Mouse (Mus musculus): Measurements from ENCODE around the gene Lcorl. TPM values are rescaled to one million over a fixed set of nuclear protein-coding genes. Genes with fewer than 3 reads are reported as not detected.

The Lcorl gene
- total RNA-seq (2015) (38.7 and 39.0 TPM in 2 replicates), total RNA-seq (2017) (33.4 and 34.2 TPM in 2 replicates)

DNA sequence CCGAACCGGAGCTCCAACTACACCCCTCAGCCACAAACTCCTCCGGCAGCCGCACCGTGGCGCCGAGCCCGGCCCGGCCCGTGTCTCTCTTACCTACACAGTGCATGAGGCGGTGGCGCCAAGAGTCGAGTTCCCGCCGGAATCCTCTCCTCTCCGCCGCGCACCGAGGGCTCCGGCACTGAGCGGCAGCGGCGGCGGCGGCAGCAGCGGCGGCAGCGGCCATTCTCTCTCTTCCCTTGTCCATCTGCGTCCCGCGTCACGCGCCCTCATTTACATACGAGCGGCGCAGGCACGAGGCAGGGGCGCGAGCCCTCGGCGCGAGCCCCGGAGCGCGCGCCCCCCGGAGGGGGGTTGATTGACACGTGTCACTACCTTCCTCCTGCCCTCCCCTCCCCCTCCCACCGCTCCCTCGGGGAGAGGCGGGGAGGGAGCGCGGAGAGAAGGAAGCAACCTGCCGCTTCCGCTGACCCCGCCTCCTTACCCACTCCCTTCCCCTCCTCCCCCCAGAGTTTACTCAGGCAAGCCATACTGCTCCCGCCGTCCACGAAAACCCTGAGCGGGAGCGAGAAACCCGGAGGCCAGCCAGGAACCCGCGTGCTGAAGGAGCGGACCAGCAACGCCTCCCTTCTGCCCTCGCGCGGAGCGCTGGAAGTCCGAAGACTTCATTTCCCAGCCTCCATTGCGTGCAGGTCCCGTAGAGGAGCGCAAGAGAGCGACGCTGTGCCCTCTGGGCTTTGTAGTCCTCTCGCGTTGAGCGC, at the start of gene Lcorl:
TSS of gene Lcorl (minus strand) at position 362 of the 758 bp plus-strand sequence.
- peak; percentile 80 for ATAC-seq (replicated peaks; ENCODE audit: poor library complexity)

DNA sequence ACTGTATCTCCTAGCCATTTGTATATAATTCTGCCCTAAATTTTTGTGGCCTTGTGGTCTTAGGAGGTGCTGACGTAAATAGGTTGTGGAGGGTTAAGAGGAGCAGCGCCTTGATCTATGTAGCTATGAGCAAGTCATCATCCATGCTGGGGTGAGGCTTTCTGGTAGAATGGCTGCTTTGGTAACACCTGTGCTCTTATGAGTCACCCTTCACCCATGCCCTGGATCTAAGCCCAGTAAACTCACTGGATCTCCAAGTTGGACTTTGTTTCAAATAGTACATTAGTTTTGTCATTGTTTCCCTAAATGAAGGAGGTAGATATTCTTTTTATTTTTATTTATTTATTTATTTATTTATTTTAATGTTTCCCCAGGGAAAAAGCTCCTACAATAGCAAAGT, 47.3 kb upstream of the Lcorl start:
- ATAC-seq (replicated peaks; ENCODE audit: poor library complexity), result no peak

DNA sequence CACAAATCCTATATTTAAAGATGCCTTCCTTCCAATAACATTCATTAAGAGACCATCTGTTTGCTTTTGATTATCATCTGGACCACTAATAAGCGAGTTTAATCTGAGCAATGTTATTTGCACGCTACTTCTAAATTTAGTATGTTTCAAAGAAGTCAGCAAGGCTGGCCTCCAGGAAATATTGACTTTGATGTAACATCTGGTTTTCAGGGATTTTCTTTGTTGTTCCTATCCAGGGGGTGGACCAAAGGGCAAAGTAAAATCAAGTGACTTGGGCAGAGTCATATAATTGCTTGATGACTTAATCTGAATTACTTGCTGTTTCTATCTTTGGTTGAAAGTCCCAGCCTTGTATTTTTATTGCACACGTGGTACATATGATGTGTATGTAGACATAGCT, 45.8 kb upstream of the Lcorl start:
- no peak for ATAC-seq (replicated peaks; ENCODE audit: poor library complexity)

DNA sequence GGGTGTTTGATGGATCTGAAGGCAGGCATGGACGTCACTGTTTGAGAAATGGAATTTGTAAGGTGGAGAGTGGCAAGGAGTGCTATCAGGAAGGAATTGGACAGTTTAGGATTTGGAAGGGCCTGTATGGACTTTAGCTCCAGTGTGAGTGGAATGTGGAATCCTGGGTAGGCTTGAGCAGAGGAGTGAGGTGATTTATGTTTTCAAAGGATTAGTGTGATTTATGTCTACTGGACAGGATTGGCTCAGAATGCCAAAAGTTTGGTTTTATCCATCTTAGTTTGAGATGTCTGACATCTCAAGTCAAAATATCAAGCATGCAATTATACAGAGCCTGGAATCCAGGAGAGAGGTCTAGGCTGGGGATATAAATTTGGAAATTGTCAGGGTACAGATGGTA, 37.9 kb upstream of the Lcorl start:
- ATAC-seq (replicated peaks; ENCODE audit: poor library complexity), result no peak

DNA sequence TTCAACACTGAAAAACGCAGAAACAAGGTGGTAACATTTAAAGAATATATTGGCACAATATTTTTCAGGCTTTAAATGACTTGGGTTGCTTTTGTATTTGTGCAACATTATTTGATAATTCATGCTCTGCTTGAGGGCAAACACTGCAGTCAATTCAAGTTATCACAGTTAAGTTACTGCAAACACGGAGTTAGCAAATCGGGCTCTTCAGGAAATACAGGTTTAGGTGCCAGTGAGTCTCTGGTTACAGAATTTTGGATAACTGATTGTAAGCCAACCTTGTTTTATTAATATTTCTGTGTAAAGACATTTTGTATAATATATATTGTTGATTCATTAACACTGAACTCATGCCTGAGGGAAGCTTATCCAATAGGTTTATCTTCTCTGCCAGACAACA, 36.3 kb upstream of the Lcorl start:
- no peak for ATAC-seq (replicated peaks; ENCODE audit: poor library complexity)

DNA sequence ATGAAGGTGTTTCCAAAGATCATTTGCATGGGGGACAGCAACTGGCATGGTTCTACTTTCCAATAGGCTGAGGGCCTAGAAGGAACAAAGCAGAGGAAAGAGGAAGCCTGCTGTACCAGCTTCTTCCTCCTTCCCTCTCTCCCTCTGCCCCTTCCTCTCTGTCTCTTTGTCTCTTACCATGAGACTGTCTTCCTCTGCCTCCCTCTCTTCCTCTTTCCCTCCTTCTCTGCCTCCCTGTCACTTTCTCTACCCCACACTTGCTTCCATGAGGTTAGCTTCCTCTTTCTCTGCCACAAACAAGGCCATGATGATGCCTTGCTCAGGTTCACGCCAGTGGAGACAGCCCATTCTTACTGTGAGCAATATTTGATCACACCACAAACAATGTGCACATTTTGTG, 18.9 kb upstream of the Lcorl start:
- ATAC-seq (replicated peaks; ENCODE audit: poor library complexity), result peak; percentile 100

DNA sequence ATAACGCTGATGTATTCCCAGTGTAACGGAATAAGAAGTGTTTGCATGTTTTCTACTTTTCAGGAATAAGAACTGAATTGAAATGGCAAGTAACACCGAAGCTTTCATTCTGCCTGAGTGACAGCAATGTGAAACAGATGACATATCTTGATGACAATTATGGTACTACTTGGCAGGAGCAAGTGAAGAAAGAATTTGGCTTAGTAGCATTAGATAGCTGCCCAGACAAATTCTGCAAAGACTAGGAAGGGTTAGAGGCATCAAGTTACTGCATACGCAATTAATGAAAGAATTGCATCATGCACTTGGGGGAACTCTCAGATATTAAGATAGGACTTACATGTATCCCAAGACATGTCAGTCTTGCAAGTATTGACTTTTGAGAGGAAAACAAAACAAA, 18.1 kb upstream of the Lcorl start:
- no peak for ATAC-seq (replicated peaks; ENCODE audit: poor library complexity)

DNA sequence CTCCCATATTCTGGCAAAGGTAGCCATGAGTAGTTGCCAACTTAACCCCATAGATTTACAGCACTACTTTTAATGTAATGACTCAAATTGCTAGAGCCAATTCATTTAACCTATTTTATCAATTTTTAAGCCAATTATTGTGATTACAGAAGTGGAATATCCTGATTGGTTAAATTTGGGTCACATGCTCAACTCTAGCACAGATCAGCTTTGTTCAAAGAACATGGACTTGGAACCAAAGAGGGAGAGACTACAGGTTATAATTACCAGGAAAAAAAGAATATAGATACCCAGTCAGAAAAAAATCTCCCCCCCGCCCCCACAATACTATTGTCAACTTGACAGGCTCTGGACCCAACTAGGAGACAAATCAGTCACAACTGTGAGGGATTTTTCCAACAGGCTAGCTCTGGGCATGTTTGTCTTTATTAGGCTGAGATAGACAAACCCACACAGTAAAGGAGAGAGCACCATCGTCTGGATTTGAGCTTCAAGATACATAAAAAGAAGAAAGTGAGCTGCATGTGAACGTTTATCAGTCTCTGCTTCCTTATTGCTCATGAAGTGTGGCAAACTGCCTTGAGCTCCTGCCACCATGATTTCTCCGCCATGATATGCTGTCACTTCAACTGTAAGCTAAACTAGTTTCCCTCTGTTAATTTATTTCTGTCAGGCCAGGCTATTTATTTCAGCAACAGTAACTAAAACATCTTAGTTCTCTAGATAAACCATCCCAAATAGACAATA, 17.0 kb upstream of the Lcorl start:
- ATAC-seq (replicated peaks; ENCODE audit: poor library complexity), result no peak

DNA sequence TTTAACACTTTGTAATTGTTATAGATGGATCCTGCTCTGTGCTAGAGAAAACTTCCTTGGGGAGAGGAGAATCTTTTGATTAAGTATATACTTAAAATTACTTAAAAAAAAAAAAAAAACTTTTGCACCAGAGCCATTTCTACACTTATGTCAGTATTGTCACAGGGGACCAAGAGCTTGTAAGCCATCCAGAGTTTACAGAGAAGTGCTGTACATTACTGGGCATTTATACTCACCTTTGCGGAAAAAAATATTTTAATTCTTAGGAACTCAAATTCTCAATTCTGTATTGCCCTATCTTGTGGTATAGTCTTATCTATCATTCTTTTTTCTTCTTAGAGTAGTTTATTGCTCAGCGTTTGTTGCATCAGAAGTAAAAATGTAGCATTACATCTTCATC, 953 bp upstream of the Lcorl start:
- no peak for ATAC-seq (replicated peaks; ENCODE audit: poor library complexity)

DNA sequence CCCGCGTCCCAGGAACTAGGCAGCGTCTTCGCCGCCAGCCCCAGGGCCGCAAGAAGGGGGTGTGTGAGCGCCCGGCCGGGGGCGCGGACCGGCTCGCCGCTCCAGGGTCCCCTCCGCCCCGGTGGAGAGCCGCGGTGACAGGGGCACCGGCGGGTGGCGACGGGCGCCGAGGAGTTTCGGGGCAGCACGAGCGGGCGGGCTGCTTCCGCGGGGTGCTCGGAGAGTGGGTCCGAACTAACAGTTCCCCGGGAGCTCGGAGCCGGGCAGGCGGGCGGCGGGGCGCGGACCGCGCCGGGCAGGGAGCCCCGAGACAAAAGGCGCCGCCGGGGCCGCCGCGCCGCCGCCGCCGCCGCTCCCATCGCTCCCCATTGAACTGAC, 550 bp downstream of the Lcorl start:
- ATAC-seq (replicated peaks; ENCODE audit: poor library complexity), result no peak

DNA sequence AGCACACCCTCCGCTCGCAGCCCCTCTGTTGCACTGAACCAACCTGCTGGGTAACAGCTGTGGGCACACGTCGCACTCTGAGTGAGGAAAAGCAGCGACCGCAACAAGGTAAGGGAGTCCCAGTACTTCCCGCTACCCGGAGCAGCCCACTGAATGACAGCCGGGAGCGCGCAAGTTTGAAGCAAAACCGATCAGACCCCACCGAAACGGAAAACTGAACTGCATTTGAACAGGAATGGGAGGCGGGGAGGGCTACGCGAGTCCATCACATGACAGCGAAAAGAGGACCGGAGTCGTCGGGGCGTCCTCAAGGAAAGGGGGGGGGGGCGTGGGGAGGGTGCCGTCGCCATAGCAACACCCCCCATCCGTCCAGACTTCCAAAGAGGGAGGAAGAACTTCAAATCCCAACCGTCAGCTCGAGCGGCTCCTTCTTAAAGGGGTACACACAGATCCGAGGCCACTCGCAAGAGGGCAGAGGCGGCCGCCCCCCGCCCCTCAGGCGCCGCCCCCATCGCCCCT, 1.1 kb downstream of the Lcorl start:
- ATAC-seq (replicated peaks; ENCODE audit: poor library complexity), result peak; percentile 27

DNA sequence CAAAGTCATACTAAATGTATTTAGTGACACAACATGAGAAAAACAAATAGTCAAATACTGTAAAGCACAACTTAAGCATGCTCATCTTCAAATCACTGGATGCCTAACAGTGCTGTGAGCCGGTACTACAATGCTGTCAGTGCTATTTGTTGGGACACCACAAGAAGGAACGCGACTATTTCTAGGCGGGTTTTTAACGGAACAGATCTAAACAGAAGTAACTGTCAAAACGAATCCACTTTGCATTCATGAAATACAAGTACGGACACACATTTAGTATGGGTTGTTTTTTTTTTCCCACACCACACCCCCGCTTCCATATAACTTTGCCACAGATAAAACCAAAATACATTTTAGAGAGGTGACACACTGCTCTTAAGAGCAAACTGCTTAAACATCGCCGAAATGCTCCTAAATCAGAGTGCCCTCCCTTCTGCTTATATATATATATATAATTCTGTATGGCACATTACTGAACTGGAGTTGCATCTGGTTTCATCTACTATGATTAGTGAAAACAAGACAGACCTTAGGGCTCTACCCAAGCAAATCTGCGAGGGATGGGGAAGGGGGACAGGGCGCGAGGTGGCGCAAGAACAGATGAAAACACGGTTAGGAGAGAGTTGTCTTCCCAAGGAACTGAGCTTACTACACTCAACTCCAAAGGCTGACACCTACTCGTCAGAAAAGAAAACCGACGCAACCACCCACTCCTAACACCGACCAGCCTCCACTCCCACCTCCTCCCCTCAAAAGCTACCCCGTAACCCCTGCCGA, 1.7 kb downstream of the Lcorl start:
- peak; percentile 31 for ATAC-seq (replicated peaks; ENCODE audit: poor library complexity)

DNA sequence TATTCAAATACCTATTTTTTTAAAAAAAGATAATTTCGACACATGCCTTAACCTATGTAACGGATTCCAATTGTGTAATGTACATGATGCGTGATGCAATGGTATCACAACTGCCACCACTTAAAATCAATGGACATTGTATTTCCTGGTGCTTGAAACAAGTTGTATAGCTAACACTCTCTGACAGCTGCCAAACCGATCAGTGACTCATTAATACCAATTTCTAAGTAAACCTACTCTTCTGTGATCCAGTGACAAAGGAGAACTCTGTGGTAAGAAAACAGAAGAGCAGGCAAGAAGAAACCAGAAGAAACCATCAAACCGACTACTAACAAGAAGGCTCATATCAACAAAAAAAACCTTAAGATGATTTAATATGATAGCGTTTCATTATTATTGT, 12.7 kb downstream of the Lcorl start:
- ATAC-seq (replicated peaks; ENCODE audit: poor library complexity), result peak; percentile 94

DNA sequence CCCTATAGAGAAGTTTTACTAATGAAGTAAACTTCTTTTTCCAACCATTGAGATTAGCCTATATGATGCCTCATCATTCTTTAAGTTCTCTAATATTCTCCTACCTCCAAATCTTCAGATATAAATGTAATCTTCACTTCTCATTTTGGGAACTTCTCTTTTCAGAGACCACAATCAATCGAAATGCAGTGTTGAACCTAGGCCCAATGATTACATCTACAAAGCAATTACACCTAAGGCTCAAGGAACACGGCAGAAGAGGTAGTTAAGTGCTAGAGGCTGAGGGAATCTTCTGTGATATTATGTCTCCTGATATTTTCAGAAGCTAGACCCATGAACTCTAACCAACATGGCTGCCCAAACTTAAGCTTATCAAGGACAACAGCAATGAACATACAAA, 22.3 kb downstream of the Lcorl start:
- ATAC-seq (replicated peaks; ENCODE audit: poor library complexity), result no peak; the same call in 1 of the 2 replicates

DNA sequence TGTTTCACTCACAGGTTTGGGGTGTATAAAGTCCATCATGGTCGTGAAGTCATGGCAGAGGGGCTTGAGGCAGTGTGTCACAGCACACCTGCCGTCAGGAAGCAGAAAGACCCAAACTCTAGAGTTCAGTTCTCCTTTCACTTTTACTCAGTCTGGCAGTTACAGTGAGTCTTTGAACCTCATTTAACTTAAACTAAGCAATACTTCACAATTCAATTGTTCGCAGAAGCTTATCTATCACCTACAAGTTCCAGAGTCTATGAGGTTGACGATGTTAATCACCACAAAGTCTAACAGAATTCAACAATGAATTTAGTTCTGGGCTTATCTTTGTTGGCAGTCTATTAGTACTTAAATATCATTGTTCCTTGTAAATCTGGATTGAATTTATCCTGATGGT, 45.9 kb downstream of the Lcorl start:
- ATAC-seq (replicated peaks; ENCODE audit: poor library complexity), result no peak

DNA sequence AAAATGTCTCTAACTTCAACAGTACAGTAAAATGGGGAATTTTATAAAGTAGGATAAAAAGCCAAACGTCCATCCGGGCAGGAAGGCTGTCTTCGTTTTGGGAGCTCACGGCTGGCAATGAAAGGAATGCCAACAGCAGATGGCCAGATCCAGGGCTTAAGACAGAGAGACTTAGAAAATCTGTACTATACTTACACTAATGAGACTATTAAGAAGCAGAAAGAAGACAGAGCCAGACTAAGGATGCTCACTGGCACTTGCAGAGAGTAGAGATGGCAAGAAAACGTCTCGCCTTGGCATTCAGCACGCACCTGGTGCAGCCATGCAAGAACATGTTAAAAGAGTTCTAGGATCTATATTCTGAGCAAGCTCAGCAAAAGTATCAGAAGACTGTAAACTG, 65.6 kb downstream of the Lcorl start:
- no peak for ATAC-seq (replicated peaks; ENCODE audit: poor library complexity)

DNA sequence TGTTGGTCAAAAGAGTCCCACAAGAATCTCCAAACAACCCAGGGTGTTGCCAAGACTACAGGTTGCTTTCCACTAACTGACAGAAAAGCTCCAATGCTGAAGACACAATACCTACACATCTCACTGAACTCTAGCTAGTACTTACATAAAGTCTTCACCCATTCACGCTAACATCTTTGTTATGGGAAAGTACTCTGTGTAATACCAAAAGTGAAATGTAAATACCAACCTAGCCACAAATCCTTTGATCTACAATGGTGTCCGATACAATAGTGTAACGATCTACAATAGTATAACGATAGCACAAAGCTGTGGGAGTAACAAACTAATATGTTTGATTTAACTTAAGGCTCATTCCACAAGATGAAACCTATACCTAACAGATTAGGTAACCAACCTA, 67.2 kb downstream of the Lcorl start:
- ATAC-seq (replicated peaks; ENCODE audit: poor library complexity), result no peak

DNA sequence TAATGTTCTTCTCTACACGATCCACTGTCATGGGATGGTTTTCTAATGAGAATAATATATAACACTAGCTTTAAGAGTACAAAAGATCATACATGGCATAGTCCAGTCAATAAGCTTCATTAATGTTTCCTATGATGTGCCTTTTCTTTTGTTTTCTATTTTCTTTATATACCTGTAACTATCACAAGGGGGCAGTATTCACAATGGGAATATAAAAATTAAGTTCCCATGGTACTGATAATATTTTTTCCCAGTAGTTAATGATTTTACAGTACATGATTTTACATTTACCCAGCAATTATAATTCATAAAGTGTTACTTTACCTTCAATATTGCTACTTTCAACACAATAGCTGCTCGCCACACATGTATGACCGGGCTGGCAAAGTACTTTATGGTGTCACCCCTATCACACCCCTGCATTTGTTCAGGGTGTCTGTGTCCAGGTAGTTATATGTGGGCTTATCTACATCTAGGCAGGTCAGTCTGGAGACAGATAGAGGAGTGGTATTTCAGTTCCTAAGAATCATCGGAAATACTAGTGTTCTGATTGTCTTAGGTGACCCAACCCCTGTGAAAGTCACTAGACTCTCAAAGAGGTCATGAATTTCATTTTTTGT, 99.8 kb downstream of the Lcorl start:
- ATAC-seq (replicated peaks; ENCODE audit: poor library complexity), result peak; percentile 72

DNA sequence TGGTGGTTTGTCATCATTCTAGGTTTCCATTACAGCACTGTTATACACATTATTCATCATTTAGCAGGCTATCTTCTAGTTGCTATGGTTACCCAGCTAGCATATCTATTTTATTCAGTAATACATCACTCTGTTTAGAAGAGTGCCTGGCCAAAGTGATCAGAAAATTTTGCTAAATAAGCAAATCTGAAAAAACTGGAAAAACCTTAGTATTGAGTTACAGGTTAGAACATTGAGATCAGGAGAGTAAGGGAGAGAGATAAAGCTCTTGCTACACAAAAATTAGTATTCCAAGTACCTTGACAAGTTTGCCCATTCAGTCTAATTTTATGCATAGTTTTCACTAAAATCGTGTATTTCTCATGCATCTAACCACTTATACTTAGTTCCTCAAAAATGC, 119.5 kb downstream of the Lcorl start:
- no peak for ATAC-seq (replicated peaks; ENCODE audit: poor library complexity)

DNA sequence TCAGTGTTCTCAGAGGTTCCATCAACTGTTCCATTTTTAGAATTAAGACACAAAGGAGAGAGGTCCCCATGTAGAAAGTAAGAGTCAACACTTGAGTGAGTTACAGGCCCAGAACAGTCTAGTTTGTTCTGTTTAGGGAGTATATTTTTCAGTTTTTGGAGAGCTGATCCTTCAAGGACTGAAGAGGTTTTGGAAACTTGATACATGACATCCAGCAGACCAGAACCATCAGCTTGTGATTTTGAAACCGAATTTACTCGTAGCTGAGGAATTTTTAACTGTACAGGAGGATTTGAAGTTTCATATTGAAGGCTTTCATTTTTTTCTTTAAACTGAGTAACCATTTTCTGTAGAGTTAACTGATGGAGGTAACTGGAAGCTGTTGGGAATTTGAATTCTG, 123.7 kb downstream of the Lcorl start:
- no peak for ATAC-seq (replicated peaks; ENCODE audit: poor library complexity)

DNA sequence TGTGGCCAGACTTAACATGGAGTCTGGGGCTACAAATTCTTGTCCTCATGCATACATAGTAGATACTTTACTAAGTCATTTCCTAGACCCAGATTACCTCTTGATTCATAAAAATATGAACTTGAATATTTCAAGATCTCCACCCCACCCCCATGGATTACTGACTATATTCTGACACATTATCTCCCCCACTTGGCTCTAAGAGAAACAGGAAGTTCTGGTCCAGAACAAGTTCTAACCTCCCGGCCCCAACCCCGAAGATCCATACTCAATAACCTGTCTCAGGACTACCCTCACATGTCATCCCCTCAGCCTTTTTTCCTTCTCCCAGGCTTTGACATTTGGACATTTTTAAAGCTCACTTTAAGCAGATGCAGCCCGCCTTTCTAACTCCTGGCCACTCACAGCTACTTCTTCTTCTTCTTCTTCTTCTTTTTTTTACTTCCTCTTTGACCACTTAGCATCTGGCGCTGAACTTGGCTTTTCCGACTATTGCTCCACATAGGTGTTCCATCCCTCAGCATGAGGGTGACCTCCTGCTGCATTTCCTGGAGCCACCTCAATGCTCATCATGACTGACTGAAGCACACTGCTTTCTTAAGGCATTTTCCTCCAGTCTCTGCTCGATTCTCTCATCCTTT, 138.4 kb downstream of the Lcorl start:
- ATAC-seq (replicated peaks; ENCODE audit: poor library complexity), result peak; percentile 93
